Mouse (Mus musculus): Measurements from ENCODE around the gene Dop1b. TPM values are rescaled to one million over a fixed set of nuclear protein-coding genes. Genes with fewer than 3 reads are reported as not detected.
"Not testable (repeated sequence)": the region's sequence is repeated elsewhere in the genome, so short reads cannot be mapped to it uniquely, and the experiment has no call there.

Gene Dop1b
- 10 to 100 TPM; 21.2 to 27.4 TPM for total RNA-seq (2021)
- long read RNA-seq, experiment 1, partial matches to known transcripts: 2 of 4 reads
- long read RNA-seq, experiment 1, other reads (novel, unspliced or antisense): 2 of 4 reads
- long read RNA-seq, experiment 2, partial matches to known transcripts: 1 of 1 reads
- long read RNA-seq, experiment 2, other reads (novel, unspliced or antisense): 0 of 1 reads

DNA sequence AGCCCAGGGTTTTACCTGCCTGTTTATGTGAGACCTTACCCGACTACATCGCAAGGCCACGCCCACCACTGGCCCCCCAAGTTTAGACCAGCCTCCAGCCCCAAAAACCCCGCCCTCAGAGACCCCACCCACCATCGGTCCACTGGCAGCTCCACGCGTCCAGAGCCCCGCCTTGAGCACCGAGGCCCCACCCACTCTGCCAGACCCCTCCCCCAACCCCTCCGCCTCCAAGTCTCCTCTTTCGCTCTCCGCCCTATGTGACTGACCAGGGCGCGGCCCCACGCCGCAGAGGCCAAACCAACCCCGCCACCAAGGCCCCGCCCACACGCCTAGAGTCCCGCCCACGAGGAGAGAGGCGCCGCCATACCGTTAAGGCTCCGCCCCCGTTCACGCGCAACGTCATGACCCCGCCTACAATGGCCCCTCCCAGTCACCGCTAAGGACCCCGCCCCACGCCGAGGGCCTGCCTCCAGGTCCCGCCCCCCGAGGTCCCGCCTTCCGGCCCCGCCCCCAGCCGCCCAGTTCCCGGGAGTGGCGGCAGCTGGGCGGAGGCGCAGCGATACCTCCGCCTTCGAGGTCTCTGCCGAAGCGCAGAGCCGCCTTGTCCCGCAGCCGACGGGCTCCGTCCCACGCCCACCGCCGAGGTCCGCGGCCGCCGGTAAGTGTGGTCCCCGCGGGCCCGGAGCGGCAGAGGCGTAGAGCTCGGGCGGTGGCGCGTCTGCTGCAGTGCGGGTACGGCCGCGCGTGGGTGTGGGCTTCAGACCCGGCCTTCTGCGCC, at the start of gene Dop1b:
Gene Dop1b (plus strand): TSS at position 494 of the 778 bp plus-strand sequence.
- peak; percentile 100 for DNase-seq

DNA sequence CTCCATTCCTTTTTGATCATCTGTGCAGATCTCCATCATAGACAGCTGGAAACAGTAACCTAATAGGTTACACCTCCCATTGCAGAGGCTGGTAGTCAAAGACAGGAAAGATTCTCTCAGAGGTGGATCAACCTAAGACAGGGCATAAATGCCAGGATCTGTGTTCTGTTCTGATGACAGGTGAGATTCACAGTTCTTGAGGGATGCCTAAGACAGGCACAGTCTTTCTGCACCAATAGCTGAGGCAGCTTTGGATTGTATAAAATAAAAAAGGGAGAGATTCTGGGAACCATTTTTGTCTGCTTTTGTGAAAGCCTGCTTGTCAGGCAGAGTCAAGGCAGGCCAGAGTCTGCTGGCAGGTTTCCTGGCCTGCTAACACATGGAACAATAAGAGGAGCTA, 43.7 kb upstream of the Dop1b start:
- no peak for DNase-seq

DNA sequence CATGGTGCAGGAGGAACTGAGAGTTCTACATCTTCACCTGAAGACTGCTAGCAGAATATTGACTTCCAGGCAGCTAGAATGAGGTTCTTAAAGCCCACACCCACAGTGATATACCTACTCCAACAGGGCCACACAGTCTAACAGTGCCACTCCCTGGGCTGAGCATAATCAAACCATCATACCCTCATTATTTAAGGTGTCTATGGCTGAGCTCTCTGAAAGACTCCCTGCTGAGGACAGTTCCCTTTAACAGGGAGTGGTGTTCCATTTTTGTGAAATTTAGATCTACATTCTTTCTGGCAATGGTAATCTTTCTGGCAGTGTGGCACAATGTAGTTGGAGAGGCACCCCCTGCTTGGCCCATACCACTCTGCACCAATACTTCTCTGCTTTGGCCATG, 42.2 kb upstream of the Dop1b start:
- DNase-seq: no peak

DNA sequence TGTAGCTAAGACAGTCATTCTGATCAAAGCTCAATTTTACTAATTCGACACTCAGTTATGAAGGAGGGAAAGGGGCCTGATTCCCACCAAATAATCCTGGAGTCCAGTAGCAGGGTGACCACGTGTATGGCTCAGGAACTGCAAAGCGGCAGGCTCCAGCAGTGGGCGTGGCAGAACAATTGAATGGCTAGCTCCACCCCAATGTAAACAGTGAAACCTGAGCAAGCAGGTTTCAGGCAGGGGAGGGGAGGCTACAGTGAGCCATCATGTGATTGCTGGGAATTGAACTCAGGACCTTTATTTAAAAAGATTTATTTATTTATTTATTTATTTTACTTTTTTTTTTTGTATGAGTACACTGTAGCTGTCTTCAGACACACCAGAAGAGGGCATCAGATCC, 41.2 kb upstream of the Dop1b start:
- not testable (repeated sequence) for DNase-seq

DNA sequence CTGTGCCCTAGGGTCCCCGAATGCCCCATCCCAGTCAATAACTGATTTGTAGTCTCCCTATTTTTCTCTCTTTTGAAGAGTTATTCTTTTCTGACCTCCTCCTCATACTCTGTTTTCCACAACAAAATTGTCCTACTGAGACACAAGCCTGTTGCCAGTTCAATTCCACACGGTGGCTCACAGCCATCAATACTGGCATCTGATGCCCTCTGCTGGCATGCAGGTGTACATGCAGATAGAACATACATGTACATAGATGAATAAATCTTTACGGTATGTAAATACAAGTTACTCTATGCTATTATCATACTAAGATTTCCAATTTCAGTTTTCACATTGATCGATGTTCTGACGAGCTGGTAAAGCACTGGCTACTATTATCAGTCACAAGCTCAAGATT, 40.6 kb upstream of the Dop1b start:
- no peak for DNase-seq

DNA sequence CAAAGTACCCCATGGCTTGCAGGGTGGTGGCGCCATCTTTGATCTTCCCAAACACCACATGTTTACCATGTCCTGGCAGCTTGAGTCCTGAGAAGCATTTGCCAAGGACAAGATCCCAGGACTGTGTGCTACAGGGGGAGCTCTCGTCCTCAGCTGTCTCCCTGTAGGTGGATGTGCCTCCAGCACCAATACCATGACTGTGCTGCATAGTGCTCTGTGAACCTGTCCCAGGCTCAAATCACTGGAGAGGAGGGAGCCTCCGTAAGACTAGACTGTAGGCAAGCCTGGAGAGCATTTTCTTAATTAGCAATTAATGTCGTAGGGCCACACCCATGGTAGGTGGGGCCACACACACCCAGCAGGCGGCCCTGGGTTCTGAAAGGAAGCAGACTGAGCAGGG, 35.3 kb upstream of the Dop1b start:
- DNase-seq: no peak

DNA sequence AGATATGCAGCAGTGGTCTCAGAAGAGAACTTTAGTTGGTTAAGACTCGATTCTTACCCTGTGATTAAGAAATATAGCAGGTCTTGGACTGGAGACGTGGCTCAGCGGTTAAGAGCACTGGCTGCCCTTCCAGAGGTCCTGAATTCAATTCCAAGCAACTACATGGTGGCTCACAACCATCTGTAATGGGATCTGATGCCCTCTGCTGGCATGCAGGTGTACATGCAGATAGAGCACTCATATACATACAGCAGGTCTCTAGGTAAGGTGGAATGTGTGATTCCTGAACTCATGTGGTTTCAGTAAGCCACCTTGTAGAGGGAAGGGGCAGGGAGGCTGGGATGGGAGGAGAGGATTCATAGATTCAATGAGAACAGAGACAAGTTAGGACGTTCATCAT, 33.5 kb upstream of the Dop1b start:
- DNase-seq: no peak

DNA sequence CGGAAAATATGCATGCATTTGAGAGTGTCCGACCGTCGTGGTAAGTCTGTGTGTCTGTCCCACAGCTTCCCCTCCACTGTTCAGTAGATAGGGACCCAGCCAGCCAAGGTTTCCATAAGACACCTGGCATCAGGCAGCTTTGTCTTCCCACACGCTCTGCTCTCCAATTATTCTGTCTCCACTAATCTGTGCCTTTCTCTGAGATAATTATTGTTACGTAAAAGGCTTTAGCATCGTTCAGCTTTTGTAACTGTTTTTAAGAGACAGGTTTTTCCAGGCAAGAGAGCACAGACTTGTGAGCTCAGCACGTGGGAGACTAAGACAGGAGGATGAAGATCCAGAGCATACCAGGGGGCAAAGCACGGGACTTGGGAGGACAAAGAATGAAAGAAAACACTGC, 32.5 kb upstream of the Dop1b start:
- no peak for DNase-seq

DNA sequence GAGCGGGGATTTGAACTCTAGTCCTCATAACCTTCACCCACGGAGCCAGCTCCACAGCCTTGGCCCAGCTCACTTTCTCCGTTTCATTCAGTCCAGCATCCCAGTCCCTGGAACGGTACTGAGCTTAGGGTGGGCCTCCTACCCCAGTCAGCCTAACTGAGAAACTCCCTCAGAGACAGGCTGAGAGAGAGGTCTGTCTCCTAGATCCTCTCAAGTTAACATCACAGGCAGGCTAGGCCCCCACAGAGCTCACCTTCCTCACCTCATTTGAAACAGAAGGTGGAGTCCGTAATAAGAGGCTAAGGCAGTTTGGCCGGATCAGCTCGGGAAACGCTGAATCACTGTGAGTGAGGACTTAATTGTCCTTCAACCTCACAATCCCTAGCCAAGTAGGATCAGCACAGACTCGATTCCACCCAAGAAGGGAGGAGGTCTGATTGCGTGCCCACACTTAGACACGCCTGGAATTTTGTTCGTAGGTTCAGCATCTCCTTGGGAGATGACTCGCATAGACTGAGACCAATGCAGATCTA, 29.5 kb upstream of the Dop1b start:
- no peak for DNase-seq

DNA sequence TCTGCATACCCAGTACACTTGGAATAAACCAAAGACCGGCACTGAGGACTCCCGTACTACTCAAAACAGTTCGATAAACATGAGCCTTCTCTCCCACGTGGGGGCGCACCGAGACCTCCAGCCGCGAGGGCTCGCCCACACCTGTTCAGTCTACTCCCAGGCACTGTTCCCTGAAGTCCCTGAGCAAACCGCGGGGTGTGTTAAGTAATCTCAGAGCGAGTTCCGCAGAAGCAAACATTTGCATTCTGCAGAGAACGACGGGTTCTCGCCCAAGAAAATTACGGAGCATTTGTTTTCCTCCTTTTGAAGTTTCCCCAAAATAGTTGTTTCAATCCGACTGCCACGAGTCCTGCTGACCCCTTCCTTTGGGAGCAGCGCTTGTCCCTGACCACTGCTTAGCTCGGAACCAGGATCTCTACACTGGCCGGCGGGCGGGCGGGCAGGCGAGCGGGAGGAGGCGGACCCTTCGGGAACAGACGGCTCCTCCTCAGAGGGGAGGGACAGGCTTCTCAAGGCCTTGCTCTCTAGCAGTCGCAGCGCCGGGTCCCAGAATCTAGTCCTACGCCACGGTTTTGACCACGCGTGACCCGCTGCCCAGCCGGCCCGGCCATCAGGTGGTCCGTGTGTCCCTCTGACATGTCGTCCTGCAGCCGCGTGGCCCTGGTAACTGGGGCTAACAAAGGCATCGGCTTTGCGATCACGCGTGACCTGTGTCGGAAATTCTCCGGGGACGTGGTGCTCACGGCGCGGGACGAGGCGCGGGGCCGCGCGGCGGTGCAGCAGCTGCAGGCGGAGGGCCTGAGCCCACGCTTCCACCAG, 28.8 kb upstream of the Dop1b start, which contains the start of gene Cbr3:
Gene Cbr3 (plus strand): TSS at position 527 of the 819 bp plus-strand sequence.
- peak; percentile 85 for DNase-seq

DNA sequence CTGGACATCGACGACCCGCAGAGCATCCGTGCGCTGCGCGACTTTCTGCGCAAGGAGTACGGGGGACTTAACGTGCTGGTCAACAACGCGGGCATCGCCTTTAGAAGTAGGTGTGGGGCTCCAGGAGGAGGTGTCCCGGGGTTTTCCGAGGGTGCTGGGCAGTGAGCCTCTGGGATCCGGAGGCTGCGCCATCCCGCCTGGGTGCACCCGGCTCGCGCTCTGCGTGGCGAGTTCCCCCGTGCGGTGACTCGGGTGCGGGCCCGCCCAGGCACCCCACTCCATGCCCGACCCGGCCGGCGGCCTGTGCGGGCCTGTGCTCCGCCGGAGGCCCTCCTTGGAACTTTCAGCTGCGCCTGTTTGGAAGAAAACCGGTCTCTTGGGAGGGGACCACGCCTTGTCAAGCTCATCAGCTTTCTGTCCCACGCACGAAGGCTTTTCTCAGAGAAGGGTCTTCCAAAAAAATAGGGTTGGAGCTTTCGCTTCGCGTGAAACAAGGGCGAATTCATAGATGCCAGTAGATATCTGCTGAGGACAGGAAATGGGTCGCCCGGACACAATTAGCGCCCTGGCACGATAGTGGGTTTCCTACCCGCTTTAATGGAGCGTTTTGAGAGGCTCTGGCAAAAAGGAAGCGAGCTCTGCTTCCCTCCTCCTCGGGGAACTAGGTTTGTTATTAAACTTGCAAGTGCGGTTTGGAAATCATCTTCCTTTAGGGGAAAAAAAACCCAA, 28.0 kb upstream of the Dop1b start:
- DNase-seq: peak; percentile 46

DNA sequence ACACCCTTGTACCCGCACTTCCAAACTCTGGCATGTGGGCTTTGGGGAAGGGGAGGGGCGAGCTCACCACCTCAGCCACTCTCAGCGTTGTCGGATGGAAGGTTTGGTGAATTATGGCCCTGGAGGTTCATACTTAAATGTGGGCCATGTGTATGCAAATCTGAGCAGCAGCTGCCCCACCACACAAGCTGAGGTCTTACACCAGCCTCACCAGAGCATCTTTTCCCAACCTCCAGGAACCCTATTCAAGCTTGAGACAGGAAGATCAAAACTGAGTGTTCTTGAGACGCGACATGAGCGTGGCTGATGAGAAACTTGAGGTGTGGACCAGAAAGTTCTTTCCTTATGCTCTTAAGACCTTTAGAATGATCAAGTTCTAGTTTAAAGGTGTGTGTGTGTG, 27.3 kb upstream of the Dop1b start:
- no peak for DNase-seq

DNA sequence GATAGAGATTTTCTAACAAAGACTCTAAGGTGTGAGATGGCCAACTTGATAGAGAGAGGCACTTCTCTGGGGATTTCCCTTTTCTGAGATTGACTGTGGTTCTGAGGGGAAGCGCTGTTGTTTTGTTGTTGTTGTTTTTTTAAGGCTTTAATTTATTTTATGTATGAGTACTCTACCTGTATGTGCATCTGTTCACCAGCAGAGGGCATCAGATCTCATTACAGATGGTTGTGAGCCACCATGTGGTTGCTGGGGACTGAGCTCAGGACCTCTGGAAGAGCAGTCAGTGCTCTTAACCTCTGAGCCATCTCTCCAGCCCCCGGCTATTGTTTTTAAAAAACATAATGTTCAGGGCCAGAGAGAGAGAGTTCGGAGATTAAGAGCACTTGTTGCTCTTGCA, 25.9 kb upstream of the Dop1b start:
- not testable (repeated sequence) for DNase-seq

DNA sequence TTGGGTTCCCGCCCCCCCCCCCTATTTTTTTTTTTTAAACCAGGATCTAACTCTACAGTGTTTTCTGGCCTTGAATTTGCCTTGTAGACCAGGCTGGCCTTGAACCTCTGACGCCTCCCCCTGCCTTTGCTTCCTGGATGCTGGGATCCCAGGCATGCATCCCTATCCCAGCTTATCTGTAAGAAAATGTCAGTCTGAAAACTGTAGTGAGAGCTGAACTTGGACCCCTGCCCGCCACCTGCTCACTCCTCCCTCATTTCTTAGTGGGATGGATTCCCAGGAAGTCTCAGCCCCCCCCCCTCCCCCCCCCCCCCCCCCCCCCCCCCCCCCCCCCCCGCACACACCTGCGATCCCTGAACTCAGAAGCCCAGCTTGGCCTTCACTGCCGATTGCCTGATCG, 25.3 kb upstream of the Dop1b start:
- DNase-seq: no peak

DNA sequence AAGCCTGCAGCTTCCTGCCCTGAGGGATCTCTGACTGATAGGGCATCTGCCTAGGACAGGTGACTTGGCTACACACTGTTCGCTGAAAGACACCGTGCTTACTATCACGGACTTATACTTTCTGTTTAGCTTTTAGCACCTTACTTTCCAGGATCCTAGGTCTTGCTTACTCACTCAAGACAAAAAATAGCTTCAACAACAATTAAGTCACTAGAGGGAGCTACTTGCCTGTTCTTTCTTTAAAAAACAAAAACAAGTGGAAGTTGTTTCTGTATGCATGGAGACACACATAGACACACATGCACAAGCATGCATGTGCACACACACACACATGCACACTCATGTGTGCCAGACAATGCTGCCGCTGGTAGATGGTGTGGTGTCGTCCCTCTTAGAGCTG, 24.8 kb upstream of the Dop1b start:
- no peak for DNase-seq

DNA sequence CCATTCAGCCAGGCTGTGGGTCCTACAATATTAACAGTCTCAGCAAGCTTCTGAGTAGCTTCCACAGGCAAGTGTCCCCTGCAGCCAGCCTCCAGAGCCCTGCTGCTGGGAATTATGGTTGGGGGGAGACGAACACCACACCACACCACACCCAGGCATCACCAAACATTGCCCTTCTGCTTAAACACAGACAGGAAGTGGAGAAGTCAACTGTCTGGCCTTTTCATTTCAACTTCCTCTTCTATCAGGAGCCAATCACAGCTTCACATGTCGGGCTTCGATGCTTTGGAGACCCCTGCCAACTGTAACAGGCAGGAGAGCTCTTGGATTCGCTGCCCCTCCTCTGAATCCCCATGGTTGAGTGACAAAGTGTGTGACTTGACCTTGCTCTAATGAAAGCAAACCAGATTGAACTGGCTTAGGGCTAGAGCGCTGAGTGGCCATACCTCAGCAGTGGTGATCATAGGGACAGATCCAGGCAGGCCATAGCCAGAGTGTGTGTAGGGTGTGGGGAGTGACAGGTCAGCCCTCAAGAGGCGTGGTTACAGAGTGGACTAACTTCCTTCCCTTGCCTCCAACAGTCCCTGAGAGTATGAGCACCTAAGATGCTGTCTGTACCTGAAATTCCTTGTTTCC, 20.4 kb upstream of the Dop1b start:
- DNase-seq: no peak

DNA sequence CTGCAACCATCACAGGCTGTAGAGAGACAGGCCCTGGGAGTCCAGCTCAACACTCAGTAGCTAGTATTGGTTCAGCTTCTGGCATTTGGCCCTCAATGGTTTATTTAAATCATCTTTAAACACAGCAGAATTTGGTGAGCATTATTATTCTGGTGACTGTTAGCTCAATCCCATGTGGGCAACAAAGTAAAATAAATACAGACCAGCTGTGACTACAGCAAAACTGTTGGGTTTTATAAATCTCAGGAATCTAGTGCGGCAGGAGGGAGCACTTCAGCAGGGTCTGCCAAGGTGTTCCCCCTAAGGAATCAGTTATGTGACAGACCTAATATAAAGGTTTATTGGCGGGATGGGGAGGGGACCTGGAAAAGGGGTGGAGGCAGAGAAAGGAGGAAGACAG, 19.0 kb upstream of the Dop1b start:
- DNase-seq: no peak

DNA sequence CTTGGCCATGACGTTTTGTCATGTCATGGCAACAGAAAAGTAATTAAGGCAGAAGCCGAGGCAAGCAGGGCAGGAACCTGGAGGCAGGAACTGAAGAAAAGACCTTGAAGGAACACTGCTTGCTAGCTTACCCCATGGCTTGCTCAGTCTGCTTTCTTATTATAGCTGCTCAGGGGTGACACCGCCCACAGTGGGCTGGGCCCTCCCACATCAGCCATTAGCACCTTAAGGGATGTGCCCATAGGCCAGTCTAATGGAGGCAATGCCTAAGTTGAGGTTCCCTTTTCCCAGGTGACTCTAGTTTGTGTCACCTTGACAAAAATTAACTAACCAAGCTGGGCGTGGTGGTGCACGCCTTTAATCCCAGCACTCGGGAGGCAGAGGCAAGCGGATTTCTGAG, 4.6 kb upstream of the Dop1b start:
- DNase-seq: no peak

DNA sequence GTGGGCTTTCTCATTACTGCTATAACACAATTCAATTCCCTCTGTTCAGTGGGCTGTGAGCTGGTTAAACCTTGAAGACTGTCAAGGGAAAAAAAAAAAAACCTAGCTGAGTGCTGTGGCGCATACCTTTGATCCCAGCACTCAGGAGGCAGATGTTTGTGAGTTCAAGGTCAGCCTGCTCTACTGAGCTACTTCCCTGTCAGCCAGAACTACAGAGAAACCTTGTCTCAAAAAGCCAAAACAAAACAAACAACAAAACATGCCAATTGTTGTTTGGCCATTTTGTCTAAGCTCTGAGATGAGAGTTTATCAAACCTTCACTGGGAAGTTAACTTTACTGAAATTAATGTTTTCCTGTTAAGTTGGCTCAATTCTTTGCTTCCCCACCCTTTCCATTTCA, 2.5 kb upstream of the Dop1b start:
- no peak for DNase-seq

DNA sequence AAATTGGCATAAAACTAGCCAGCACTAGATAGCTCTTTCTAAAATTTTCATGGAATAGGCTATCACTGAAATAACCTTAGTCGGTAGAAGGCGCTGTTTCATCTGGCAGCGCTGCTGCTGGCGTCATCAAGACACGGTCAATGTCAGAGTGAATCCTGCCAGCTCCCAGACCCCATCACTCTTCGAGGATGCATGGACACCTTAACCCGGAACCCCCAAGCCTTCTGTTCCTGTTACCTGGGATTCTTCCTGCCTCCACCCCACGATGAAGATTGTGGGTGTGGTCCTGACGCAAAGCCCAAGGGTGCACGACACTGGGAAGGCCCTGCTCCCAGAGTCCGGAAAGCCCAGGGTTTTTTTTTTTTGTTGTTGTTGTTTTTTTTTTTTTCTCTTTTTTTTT, 780 bp upstream of the Dop1b start:
- DNase-seq: peak; percentile 82

DNA sequence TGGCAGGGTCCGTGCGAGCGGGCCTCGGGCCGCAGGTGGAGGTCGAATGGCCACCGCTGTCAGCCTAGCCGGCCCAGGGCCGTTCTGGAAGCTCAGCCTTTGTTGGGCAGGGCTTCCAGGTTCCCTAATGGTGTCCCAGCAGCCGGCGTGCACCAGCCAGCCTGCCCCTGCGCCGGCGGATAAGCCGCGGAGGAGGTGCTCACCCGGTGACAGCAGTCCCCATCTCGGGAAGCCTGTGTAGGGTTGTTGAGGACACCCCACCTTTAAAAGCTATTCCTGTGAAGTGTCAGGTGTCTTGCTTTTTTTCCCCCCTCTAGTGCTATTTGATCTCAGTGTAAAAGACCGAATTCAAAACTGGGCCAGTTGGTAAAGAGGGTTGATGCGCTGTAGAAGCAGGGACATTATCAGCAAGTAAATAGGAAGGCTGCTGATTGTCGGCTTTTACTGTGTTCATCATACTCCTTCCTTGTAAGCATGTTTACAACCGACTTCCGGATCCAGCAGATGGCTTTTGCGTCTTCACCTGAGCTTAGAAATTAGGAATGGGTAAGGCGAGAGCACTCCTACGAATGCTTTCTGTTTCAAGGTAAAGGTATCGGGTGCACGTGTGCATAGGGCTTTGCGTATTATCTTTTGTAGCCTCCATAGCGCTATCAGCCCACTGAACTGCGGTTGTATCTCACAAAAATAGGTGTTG, 633 bp downstream of the Dop1b start:
- DNase-seq: peak; percentile 66

Measured in adrenal gland, postnatal 10 days (tissue).